Mouse (Mus musculus): ENCODE results near the gene Dlg2.

The Dlg2 gene

DNA sequence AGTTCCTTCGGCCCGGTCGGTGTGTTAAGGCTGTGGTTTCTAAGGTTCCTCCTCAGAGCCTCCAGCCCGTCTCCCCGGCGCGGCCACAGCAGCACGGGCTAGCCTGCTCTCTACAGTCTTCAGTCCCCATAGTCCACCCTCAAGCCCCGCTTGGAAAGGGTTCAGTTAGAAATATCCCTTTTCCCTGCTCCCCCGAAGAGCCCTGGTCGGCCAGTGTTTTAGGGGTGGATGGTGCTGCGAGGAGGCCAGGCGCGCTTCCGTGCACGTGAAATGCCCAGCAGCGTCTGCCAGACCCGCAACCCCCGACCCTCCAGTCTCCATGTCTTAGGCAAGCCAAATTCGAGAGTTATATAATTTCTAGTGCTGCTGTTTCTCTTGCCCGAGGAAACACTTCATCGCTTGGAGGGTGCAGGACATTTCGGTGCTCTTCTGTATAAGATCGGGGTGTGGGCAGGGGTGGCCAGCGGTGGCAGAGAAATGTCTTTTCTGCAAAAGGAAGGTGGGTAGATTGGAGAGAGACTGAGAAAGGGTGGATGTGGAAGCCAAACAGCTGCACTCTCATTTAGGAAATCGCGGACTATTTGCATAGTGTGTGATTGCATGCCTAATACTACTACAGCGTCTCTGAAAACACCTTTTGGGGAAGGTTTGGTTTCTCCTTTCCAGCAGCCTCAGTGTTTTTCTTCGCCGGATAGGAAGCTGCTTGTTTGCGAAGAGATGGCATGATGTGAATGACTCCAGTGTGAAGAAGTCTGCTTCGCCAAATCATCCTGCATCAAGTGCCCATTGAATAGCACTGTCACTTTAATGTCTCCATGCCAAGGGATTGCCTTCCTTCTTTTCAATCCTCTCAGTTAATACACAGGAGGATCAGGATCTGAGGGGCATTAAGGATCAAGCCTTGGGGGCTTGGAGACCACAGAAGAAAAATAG, at the start of gene Dlg2:
Gene Dlg2 (plus strand): TSS at position 360 of the 933 bp plus-strand sequence.
- Histone ChIP-seq H3K9me3 (ENCODE audit: low read length) (no peaks in the 10 kb centered on the region), H3K36me3 (ENCODE audit: insufficient read depth, low read length) (peaks cover 7% of the 10 kb centered on the region), H3K4me1 (replicated peaks; ENCODE audit: low read depth, low read length) (peaks cover 41% of the 10 kb centered on the region), H3K4me3 (replicated peaks; ENCODE audit: low read length) (peak within 1 kb of the TSS; percentile 91), H3K27me3 (ENCODE audit: insufficient read depth, low read length) (peaks cover 4% of the 10 kb centered on the region)
- TF ChIP-seq POU5F1 (IDR thresholded peaks at IDR 0.05; ENCODE audit: borderline replicate concordance, low read length) = no peak
- no peak for TF ChIP-seq NANOG (IDR thresholded peaks at IDR 0.05; ENCODE audit: borderline replicate concordance, low read length)
- no peak for TF ChIP-seq CTCF (conservative IDR thresholded peaks at IDR 0.05; ENCODE audit: low read length)

GRCm38 (mm10) chr7:90427006-90427405, 49.5 kb upstream of the Dlg2 start:
- Histone ChIP-seq H3K9me3 (ENCODE audit: low read length) (no peaks in the 10 kb centered on the region), H3K36me3 (ENCODE audit: insufficient read depth, low read length) (no peaks in the 10 kb centered on the region), H3K27me3 (ENCODE audit: insufficient read depth, low read length) (no peaks in the 10 kb centered on the region), H3K4me1 (replicated peaks; ENCODE audit: low read depth, low read length) (peaks cover 22% of the 10 kb centered on the region), H3K4me3 (replicated peaks; ENCODE audit: low read length) (peak overlapping the region; percentile 73)
- TF ChIP-seq NANOG (IDR thresholded peaks at IDR 0.05; ENCODE audit: borderline replicate concordance, low read length) (no peak), CTCF (conservative IDR thresholded peaks at IDR 0.05; ENCODE audit: low read length) (no peak), POU5F1 (IDR thresholded peaks at IDR 0.05; ENCODE audit: borderline replicate concordance, low read length) (no peak)

DNA sequence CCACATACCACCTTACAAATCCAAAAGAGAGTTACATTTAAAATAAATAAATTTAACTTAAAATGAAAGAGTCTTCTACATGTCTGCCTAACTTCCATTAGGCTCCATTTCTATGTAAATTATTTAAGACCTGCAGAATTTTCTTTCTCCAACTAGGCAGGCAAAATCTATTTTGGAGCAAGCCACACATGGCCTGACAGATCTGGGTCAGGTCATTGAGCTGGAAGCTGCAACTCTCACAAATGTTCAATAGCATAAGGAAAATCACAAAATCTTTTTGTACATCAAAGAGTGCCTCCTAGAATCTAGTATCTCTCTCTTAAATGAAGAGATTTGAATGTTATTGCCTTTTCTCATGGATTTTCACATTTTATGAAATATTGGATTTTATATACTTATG, 44.3 kb upstream of the Dlg2 start:
- Histone ChIP-seq H3K36me3 (ENCODE audit: insufficient read depth, low read length) (no peaks in the 10 kb centered on the region), H3K27me3 (ENCODE audit: insufficient read depth, low read length) (no peaks in the 10 kb centered on the region), H3K4me3 (replicated peaks; ENCODE audit: low read length) (no peak overlapping the region), H3K9me3 (ENCODE audit: low read length) (no peaks in the 10 kb centered on the region), H3K4me1 (replicated peaks; ENCODE audit: low read depth, low read length) (peaks cover 8% of the 10 kb centered on the region)
- TF ChIP-seq CTCF (conservative IDR thresholded peaks at IDR 0.05; ENCODE audit: low read length) (no peak), NANOG (IDR thresholded peaks at IDR 0.05; ENCODE audit: borderline replicate concordance, low read length) (no peak), POU5F1 (IDR thresholded peaks at IDR 0.05; ENCODE audit: borderline replicate concordance, low read length) (no peak)

- no peak for TF ChIP-seq POU5F1 (IDR thresholded peaks at IDR 0.05; ENCODE audit: borderline replicate concordance, low read length)
- no peak for TF ChIP-seq NANOG (IDR thresholded peaks at IDR 0.05; ENCODE audit: borderline replicate concordance, low read length)
- no peak for TF ChIP-seq CTCF (conservative IDR thresholded peaks at IDR 0.05; ENCODE audit: low read length)
- Histone ChIP-seq H3K27me3 (ENCODE audit: insufficient read depth, low read length) (no peaks in the 10 kb centered on the region), H3K4me1 (replicated peaks; ENCODE audit: low read depth, low read length) (peaks cover 5% of the 10 kb centered on the region; the same call in 1 of the 2 replicates), H3K36me3 (ENCODE audit: insufficient read depth, low read length) (peaks cover 10% of the 10 kb centered on the region), H3K9me3 (ENCODE audit: low read length) (no peaks in the 10 kb centered on the region), H3K4me3 (replicated peaks; ENCODE audit: low read length) (no peak overlapping the region)
These were observed 36.4 kb upstream of the Dlg2 start for GRCm38 (mm10) chr7:90440044-90440443.

DNA sequence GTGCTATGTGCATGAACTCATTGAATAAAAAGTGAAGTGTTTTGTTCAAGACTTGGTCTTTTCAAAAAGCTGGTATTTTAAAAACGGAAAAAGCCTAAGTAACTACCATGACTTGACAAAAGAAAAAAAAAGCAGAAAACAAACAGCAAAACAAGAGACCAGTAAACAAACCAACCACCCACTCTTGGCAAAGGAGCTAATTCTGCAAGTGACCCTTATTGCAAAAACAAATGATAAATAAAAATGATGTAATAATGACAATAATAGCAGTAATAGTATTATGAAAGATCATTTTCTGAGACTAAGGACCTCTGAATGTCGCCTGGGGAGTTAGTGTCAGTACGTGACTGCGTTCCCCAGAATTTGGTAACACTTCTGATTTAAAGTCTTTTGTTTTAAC, 34.4 kb upstream of the Dlg2 start:
- no peaks in the 10 kb centered on the region for H3K27me3 ChIP-seq (ENCODE audit: insufficient read depth, low read length)
- no peak for TF ChIP-seq POU5F1 (IDR thresholded peaks at IDR 0.05; ENCODE audit: borderline replicate concordance, low read length)
- no peak for TF ChIP-seq NANOG (IDR thresholded peaks at IDR 0.05; ENCODE audit: borderline replicate concordance, low read length)
- no peak for TF ChIP-seq CTCF (conservative IDR thresholded peaks at IDR 0.05; ENCODE audit: low read length)
- H3K9me3 ChIP-seq (ENCODE audit: low read length) = no peaks in the 10 kb centered on the region
- H3K4me3 ChIP-seq (replicated peaks; ENCODE audit: low read length) = peak overlapping the region; percentile 95
- peaks cover 15% of the 10 kb centered on the region for H3K4me1 ChIP-seq (replicated peaks; ENCODE audit: low read depth, low read length)
- peaks cover 21% of the 10 kb centered on the region for H3K36me3 ChIP-seq (ENCODE audit: insufficient read depth, low read length)

GRCm38 (mm10) chr7:90442518-90443080, 33.9 kb upstream of the Dlg2 start, which contains the start of gene Crebzf:
TSS of gene Crebzf (plus strand) at chr7:90442729.
- TF ChIP-seq POU5F1 (IDR thresholded peaks at IDR 0.05; ENCODE audit: borderline replicate concordance, low read length) (no peak), NANOG (IDR thresholded peaks at IDR 0.05; ENCODE audit: borderline replicate concordance, low read length) (no peak), CTCF (conservative IDR thresholded peaks at IDR 0.05; ENCODE audit: low read length) (no peak)
- peaks cover 26% of the 10 kb centered on the region for H3K36me3 ChIP-seq (ENCODE audit: insufficient read depth, low read length)
- H3K4me3 ChIP-seq (replicated peaks; ENCODE audit: low read length) = peak within 1 kb of the TSS; percentile 95

GRCm38 (mm10) chr7:90443101-90444091, 33.1 kb upstream of the Dlg2 start:
- peaks cover 25% of the 10 kb centered on the region for H3K4me1 ChIP-seq (replicated peaks; ENCODE audit: low read depth, low read length)
- H3K4me3 ChIP-seq (replicated peaks; ENCODE audit: low read length) = peak overlapping the region; percentile 95
- H3K36me3 ChIP-seq (ENCODE audit: insufficient read depth, low read length) = peaks cover 34% of the 10 kb centered on the region
- no peaks in the 10 kb centered on the region for H3K9me3 ChIP-seq (ENCODE audit: low read length)
- H3K27me3 ChIP-seq (ENCODE audit: insufficient read depth, low read length) = no peaks in the 10 kb centered on the region
- TF ChIP-seq POU5F1 (IDR thresholded peaks at IDR 0.05; ENCODE audit: borderline replicate concordance, low read length) (no peak), NANOG (IDR thresholded peaks at IDR 0.05; ENCODE audit: borderline replicate concordance, low read length) (no peak), CTCF (conservative IDR thresholded peaks at IDR 0.05; ENCODE audit: low read length) (no peak)

More at GRCm38 (mm10) chr7:90442518-90443080, 33.9 kb upstream of the Dlg2 start, which contains the start of gene Crebzf:
- Histone ChIP-seq H3K4me1 (replicated peaks; ENCODE audit: low read depth, low read length) (peaks cover 21% of the 10 kb centered on the region), H3K9me3 (ENCODE audit: low read length) (no peaks in the 10 kb centered on the region), H3K27me3 (ENCODE audit: insufficient read depth, low read length) (no peaks in the 10 kb centered on the region)
